Mouse (Mus musculus): ENCODE data around the gene Rdh8. TPM values are rescaled to one million over a fixed set of nuclear protein-coding genes. Genes with fewer than 3 reads are reported as not detected.
A peak's percentile ranks its signal among the peaks of the same experiment; 100 is the strongest.

Rdh8 gene
- not detected in 2 replicates for polyA plus RNA-seq (2015; fragmentation: Nextera tagmentation; extraction: Ambion mirVana)

DNA sequence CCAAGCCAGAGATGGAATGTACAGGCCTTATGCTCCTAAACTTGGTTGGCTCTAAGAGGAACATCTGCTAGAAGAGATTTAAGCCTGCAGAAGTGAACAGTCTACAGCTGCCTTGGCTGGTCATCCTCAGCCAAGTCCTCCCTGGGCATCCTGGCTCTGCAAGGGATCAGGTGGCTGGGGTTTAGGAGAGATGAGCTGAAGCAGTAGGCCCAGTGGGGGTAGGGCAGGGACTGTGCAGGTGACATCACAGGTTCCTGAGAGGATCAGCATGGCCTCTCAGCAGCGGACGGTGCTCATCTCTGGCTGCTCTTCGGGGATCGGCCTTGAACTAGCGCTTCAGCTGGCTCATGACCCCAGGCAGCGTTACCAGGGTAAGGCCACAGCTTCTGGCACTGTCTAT lies at the start of gene Rdh8:
Rdh8 (plus strand) TSS at position 268 of the 400 bp plus-strand sequence.
- H3K9me3 ChIP-seq = no peaks in the 10 kb centered on the region
- no peak within 1 kb of the TSS for H3K27ac ChIP-seq (replicated peaks)
- no peak within 1 kb of the TSS for H3K4me3 ChIP-seq
- H3K27me3 ChIP-seq = peaks cover 5% of the 10 kb centered on the region; the same call in 1 of the 2 replicates
- peaks cover 5% of the 10 kb centered on the region for H3K4me1 ChIP-seq (replicated peaks)
- no peak within 1 kb of the TSS for H3K9ac ChIP-seq
- no peaks in the 10 kb centered on the region for H3K36me3 ChIP-seq
- H3K4me2 ChIP-seq = no peak within 1 kb of the TSS
- WGBS = 82% methylated on average over 6 of the region's 6 CpGs
- ATAC-seq (ENCODE audit: low FRiP score, low read depth) = no peak

DNA sequence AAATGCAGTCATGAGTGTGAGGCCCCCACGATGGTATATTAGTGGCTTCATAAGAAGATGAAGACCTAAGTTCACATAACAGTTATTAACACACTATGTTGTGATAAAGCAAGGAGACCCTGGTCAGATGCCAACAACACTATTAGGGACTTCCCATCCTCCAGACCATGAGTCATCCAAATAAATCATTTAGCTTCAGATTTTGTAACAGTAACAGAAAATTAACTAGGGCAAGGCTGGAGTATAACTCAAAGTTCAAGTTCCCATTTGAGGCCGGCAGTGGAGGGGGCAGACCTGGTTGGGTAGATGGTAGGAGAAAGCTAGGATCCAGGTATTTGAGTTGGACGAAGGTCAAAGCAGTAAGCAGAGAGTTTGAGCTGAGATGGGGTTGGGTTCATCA lies 37.0 kb upstream of the Rdh8 start:
- H3K9ac ChIP-seq = no peak overlapping the region

DNA sequence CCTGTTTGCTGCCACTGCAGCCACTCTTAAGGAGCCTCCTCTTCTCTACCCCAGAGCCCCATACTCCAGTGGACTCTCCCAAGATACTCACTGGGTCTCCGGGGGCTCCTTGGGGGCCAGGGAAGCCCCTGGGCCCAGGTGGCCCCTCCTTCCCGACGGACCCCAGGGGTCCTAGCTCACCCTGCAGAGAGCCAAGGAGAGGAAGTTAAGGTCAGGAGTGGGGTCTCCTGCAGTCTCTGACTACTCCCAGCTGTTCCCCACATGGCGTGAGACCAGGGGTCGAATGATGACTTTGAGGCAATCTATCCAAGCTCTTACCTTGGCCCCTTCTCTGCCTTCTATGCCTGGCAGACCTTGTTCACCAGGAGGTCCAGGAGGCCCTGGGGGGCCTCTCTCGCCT lies 33.2 kb upstream of the Rdh8 start:
- WGBS = 74% methylated on average over 6 of the region's 6 CpGs
- H3K9ac ChIP-seq = no peak overlapping the region
- H3K4me2 ChIP-seq = no peak overlapping the region
- H3K27ac ChIP-seq (replicated peaks) = no peak overlapping the region
- H3K36me3 ChIP-seq = no peaks in the 10 kb centered on the region
- no peaks in the 10 kb centered on the region for H3K4me1 ChIP-seq (replicated peaks)
- no peak overlapping the region for H3K4me3 ChIP-seq
- no peak for ATAC-seq (ENCODE audit: low FRiP score, low read depth)
- H3K9me3 ChIP-seq = 0 out of 2 replicates have a peak, but pooled peaks cover 2% of the 10 kb centered on the region
- no peaks in the 10 kb centered on the region for H3K27me3 ChIP-seq

More for the DNA sequence above, 37.0 kb upstream of the Rdh8 start:
- no peak for ATAC-seq (ENCODE audit: low FRiP score, low read depth)
- Histone ChIP-seq H3K27ac (replicated peaks) (no peak overlapping the region), H3K27me3 (no peaks in the 10 kb centered on the region), H3K4me3 (no peak overlapping the region), H3K36me3 (no peaks in the 10 kb centered on the region), H3K4me1 (replicated peaks) (no peaks in the 10 kb centered on the region), H3K4me2 (no peak overlapping the region), H3K9me3 (0 out of 2 replicates have a peak, but pooled peaks cover 2% of the 10 kb centered on the region)
- 82% methylated on average over 3 of the region's 3 CpGs for WGBS

DNA sequence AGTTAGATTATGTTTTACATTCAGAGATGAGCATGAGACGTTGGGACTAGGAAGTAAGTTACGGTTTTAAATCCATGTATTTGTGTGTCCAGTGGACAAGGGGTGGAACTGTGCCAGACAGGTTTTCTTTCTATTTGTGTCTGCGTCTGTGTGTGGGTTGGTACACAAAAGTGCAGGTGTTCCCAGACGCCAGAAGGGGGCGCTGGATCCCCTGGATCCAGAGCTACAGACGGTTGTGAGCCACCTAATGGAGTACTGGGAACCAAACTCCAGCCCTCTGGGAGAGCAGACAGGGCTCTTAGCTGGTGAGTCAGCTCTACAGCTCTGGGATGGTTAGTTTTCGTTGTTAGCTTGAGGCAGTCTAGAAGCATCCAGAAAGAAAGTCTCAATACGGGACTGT lies 30.3 kb upstream of the Rdh8 start:
- no peak for ATAC-seq (ENCODE audit: low FRiP score, low read depth)
- 77% methylated on average over 8 of the region's 8 CpGs for WGBS
- no peak overlapping the region for H3K4me2 ChIP-seq

DNA sequence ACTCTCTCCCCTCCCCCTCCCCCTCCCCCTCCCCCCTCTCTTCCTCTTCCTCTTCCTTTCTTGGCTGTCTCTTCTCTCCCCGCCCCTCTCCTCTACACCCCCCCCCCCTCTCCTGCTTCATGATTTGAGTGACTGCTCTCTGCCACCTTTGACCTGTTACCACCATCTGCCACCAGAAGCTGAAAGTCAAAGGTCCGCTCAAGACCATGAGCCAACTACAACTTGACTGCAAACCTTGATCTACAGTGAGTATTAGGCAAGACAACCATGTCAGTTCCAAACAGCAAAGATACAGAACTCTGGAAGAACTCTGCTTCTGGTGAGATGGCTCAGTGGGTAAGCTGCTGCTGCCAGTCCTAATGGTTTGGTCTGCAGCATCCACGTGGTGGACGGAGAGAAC lies 28.7 kb upstream of the Rdh8 start:
- ATAC-seq (ENCODE audit: low FRiP score, low read depth) = no peak
- no peaks in the 10 kb centered on the region for H3K27me3 ChIP-seq
- no peak overlapping the region for H3K4me3 ChIP-seq
- H3K36me3 ChIP-seq = no peaks in the 10 kb centered on the region
- H3K9ac ChIP-seq = no peak overlapping the region
- WGBS = 80% methylated on average over 3 of the region's 4 CpGs
- H3K9me3 ChIP-seq = no peaks in the 10 kb centered on the region
- H3K4me1 ChIP-seq (replicated peaks) = peaks cover 14% of the 10 kb centered on the region
- H3K4me2 ChIP-seq = no peak overlapping the region
- no peak overlapping the region for H3K27ac ChIP-seq (replicated peaks)

More for the DNA sequence above, 30.3 kb upstream of the Rdh8 start:
- Histone ChIP-seq H3K27me3 (no peaks in the 10 kb centered on the region), H3K27ac (replicated peaks) (no peak overlapping the region), H3K9me3 (no peaks in the 10 kb centered on the region), H3K9ac (no peak overlapping the region), H3K36me3 (no peaks in the 10 kb centered on the region), H3K4me3 (no peak overlapping the region), H3K4me1 (replicated peaks) (no peaks in the 10 kb centered on the region)

DNA sequence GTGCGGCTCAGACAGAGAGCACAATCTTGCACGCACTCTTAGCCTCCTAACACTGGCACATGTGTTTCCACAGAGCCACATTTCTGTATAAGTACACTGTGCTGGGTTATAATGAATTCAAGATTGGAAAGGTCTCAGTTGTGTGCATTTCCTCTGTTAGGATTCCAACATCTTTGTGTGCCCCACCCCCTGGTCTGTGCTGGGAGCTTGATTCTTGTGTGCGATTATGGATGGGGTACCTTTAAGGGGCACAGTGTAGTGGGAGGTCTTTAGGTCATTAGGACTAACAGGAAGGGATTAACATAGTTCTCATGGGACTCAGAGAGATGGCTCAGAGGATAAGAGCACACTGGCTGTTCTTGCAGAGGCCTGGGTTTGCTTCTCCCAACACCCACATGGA lies 28.0 kb upstream of the Rdh8 start:
- no peak overlapping the region for H3K9ac ChIP-seq
- H3K4me3 ChIP-seq = no peak overlapping the region
- H3K27me3 ChIP-seq = no peaks in the 10 kb centered on the region
- no peak overlapping the region for H3K4me2 ChIP-seq
- no peaks in the 10 kb centered on the region for H3K36me3 ChIP-seq
- no peak overlapping the region for H3K27ac ChIP-seq (replicated peaks)
- peaks cover 14% of the 10 kb centered on the region for H3K4me1 ChIP-seq (replicated peaks)
- ATAC-seq (ENCODE audit: low FRiP score, low read depth) = no peak
- no peaks in the 10 kb centered on the region for H3K9me3 ChIP-seq
- WGBS = 86% methylated on average over 3 of the region's 3 CpGs

DNA sequence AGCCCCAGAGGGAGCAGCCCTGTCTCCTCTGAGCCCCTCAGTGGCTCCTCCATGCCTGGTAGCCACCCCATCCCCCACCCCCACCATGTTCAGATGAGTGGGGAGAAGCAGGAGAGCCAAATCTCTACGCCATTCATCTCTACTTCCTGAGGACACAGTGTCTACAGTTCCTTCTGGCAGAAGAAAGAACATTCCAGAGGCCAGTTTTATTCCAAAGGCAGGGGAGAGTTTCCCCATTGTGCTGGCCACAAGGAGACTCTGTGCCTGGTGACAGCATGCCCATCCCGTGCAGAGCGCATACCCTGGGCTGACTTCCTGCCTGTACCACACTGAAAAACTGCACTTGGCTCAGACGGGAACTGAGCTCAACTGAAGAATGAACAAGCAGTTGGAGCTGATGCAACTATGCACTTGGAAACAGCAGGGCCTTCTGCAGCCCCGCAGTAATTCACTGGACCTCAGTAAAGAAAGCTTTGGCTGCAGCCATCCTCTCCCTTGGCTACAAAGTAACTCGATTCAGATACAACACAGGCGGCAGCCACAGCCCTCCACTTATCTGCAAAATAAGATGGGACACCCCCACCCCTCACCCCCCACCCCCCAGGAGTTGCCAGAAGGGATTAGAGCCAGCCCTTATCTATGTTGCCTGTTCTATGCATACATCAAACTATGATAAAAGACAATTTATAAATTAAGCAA lies 24.0 kb upstream of the Rdh8 start:
- Histone ChIP-seq H3K27me3 (no peaks in the 10 kb centered on the region), H3K4me3 (no peak overlapping the region), H3K36me3 (no peaks in the 10 kb centered on the region), H3K27ac (replicated peaks) (peak overlapping the region; percentile 80), H3K9me3 (no peaks in the 10 kb centered on the region), H3K4me2 (no peak overlapping the region), H3K9ac (no peak overlapping the region), H3K4me1 (replicated peaks) (peaks cover 14% of the 10 kb centered on the region)
- peak; percentile 96 for ATAC-seq (ENCODE audit: low FRiP score, low read depth)
- WGBS = 28% methylated on average over 7 of the region's 7 CpGs

DNA sequence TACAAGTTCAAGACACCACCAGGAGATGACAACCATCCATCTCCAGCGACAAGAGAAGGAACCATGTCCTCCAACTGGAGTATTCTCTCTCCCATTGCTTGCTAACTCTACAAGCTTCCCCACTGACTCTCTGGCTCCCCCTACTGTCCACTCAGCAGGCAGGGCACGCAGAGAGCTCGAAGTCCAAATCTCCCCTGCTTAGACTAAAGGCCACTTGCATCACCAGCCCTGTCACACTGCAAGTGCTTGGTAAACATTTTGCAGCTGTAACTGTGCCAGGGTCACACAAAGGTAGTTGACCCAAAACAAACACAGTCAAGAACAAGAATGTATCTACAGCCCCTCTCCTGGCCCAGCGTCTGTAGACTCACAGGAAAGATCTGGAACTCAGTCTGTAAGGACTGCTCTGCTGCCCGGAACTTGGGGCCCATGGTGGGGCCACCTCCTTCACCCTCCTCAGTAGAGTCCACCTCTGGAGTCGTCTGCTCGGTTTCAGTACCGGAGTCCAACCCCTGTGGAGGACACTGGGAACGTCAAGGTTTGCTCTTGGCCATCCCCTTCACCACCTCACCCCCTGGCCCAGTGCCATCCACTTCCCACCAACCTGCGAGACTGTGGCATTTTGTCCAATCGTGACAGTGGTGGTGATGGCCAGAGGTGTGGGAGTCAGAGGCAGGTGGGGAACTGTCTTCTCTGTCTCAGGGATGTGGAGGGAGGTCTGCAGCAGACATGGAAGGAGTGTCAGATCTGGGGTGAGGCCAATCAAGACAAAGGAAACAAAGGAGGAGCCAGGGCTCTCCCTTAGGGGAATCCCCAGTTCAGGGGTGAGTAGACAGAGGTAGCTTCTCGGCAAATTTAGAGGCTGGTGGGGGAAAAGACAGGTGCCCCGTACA lies 13.8 kb upstream of the Rdh8 start:
- H3K27ac ChIP-seq (replicated peaks) = no peak overlapping the region
- no peak for ATAC-seq (ENCODE audit: low FRiP score, low read depth)
- no peak overlapping the region for H3K4me2 ChIP-seq
- H3K27me3 ChIP-seq = no peaks in the 10 kb centered on the region
- no peaks in the 10 kb centered on the region for H3K36me3 ChIP-seq
- no peaks in the 10 kb centered on the region for H3K9me3 ChIP-seq
- no peak overlapping the region for H3K4me3 ChIP-seq
- no peaks in the 10 kb centered on the region for H3K4me1 ChIP-seq (replicated peaks)
- H3K9ac ChIP-seq = no peak overlapping the region
- 81% methylated on average over 13 of the region's 13 CpGs for WGBS

DNA sequence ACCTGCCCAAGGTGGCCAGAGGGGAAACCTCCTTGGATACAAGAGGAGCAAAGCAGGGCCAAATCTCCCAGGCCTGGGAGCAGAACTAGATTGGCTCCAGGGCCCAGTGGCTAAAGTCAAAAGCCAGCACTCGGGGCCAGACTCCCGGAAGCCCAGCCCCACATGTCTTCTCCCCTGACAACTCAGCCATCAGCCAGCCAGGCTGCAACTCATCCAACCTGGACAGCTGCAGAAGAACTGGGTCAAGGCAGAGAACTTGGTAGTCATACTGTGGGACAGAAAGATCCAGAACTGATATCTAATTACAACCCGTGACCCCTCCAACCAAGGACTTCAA lies 13.2 kb upstream of the Rdh8 start:
- ATAC-seq (ENCODE audit: low FRiP score, low read depth) = no peak
- Histone ChIP-seq H3K9me3 (no peaks in the 10 kb centered on the region), H3K36me3 (no peaks in the 10 kb centered on the region), H3K27ac (replicated peaks) (no peak overlapping the region), H3K4me3 (no peak overlapping the region), H3K27me3 (no peaks in the 10 kb centered on the region), H3K4me1 (replicated peaks) (no peaks in the 10 kb centered on the region), H3K9ac (no peak overlapping the region), H3K4me2 (no peak overlapping the region)
- 92% methylated on average over 3 of the region's 3 CpGs for WGBS

DNA sequence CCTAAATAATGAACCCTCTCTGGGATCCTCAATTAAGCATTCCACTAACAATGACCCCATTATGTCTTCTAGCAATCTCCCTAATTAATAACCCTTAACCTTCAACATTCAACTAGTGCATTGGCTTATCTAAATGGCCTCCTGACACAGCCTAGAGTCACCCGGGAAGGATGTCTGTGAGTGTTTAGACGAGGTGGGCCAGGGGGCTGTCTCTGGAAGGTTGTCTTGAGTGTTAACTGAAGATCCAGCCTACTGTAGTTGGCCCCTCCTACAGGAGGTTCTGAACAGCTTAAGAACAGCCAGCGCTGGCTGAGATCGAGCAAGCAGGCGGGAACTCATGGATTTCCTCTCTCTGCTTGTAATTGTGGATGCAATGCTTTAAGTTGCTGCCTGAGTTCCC lies 12.6 kb upstream of the Rdh8 start:
- Histone ChIP-seq H3K4me3 (no peak overlapping the region), H3K27ac (replicated peaks) (no peak overlapping the region), H3K4me1 (replicated peaks) (no peaks in the 10 kb centered on the region), H3K36me3 (no peaks in the 10 kb centered on the region), H3K4me2 (no peak overlapping the region), H3K9ac (no peak overlapping the region), H3K9me3 (no peaks in the 10 kb centered on the region), H3K27me3 (no peaks in the 10 kb centered on the region)
- 65% methylated on average over 5 of the region's 5 CpGs for WGBS
- no peak for ATAC-seq (ENCODE audit: low FRiP score, low read depth)

DNA sequence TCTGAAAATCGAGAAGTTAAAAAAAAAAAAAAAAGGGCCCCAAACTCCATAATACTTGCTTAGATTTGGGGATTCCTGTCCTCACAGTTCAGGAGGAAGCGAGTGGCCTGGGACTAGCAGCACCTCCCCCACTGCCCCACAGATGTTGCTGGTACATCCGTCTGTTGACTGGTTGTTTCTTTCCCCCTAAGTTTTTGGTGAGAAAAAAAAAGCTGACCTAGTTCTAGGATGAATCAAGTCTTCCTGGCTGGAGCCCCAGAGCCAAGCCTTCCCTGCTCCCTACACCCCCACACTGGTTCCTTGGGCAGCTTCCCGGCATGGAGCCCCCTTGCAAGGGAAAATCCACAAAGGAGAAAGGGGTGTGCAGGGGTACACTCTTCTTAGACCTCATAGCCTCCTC lies 8.0 kb upstream of the Rdh8 start:
- no peak overlapping the region for H3K9ac ChIP-seq
- H3K4me2 ChIP-seq = no peak overlapping the region
- no peak overlapping the region for H3K27ac ChIP-seq (replicated peaks)
- no peak overlapping the region for H3K4me3 ChIP-seq
- H3K9me3 ChIP-seq = no peaks in the 10 kb centered on the region
- peaks cover 5% of the 10 kb centered on the region; the same call in 1 of the 2 replicates for H3K27me3 ChIP-seq
- H3K4me1 ChIP-seq (replicated peaks) = peaks cover 5% of the 10 kb centered on the region
- 55% methylated on average over 4 of the region's 4 CpGs for WGBS
- ATAC-seq (ENCODE audit: low FRiP score, low read depth) = no peak
- H3K36me3 ChIP-seq = no peaks in the 10 kb centered on the region

DNA sequence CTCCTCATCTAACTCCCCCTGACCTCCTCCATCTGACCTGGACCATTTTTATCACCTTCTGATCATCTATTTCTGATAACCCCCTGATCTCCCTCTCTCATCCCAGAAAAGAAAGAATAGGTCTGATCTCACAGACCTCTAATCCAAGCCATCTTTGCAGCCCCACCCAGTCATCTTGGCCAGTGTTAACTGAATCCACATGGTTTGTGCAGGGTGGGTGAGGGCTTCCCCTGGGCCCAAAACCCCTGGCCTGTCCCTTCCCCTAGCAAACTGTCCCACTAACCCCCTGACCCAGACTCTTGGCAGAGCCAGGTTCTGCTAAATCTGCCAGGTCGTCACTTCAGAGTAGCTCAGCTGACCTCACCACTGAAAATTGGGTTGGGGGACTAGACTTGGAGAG lies 7.5 kb upstream of the Rdh8 start:
- ATAC-seq (ENCODE audit: low FRiP score, low read depth) = no peak
- 73% methylated on average over 1 of the region's 1 CpGs for WGBS
- Histone ChIP-seq H3K9me3 (no peaks in the 10 kb centered on the region), H3K4me1 (replicated peaks) (peaks cover 5% of the 10 kb centered on the region), H3K4me3 (no peak overlapping the region), H3K4me2 (no peak overlapping the region), H3K9ac (no peak overlapping the region), H3K27ac (replicated peaks) (no peak overlapping the region), H3K36me3 (no peaks in the 10 kb centered on the region), H3K27me3 (peaks cover 5% of the 10 kb centered on the region; the same call in 1 of the 2 replicates)
